Comparison of ENCODE assay signal across 9 mouse cellular contexts in genomic region chr1:165583529-165584184, GRCm38 (mm10). TPM values are rescaled to one million over a fixed set of nuclear protein-coding genes. Genes with fewer than 3 reads are reported as not detected.
DNase-seq lines count a peak whose midpoint lies in the region; ATAC-seq and TF ChIP-seq lines count a peak whose summit lies in the region.
"Had no signal": no experiment of that assay in that cellular context is flagged by ENCODE, and none has a peak within 500 bp of the region (broad histone marks: within the 10 kb centered on the region; RNA-seq: fewer than 3 reads in every experiment).

No protein-coding gene starts in this region.

- H3K4me2 ChIP-seq in forebrain, embryonic 14.5 days (ENCODE audit: low read length) = no peak overlapping the region
- no peak overlapping the region for H3K4me2 ChIP-seq in liver, embryonic 16.5 days (ENCODE audit: low read depth, low read length)
- no peak overlapping the region for H3K4me2 ChIP-seq in neural tube, embryonic 14.5 days (ENCODE audit: low read depth, low read length)
- H3K4me2 ChIP-seq: heart, embryonic 13.5 days had no signal

- H3K9me3 ChIP-seq in ES-Bruce4 (replicated peaks; ENCODE audit: control insufficient read depth, insufficient read depth, low read length, poor library complexity, severe bottlenecking) = no peaks in the 10 kb centered on the region
- no peaks in the 10 kb centered on the region for H3K9me3 ChIP-seq in forebrain, embryonic 14.5 days (replicated peaks; ENCODE audit: control insufficient read depth, low read length)
- H3K9me3 ChIP-seq in liver, embryonic 16.5 days (replicated peaks; ENCODE audit: control insufficient read depth, low read length) = 0 out of 2 replicates have a peak, but pooled peaks cover 2% of the 10 kb centered on the region
- H3K9me3 ChIP-seq in neural tube, embryonic 14.5 days (ENCODE audit: control insufficient read depth, low read length) = no peaks in the 10 kb centered on the region

- no peaks in the 10 kb centered on the region for H3K27me3 ChIP-seq in ES-Bruce4 (ENCODE audit: control insufficient read depth, insufficient read depth, low read length, poor library complexity, severe bottlenecking)
- no peaks in the 10 kb centered on the region for H3K27me3 ChIP-seq in forebrain, embryonic 14.5 days (replicated peaks; ENCODE audit: control insufficient read depth, insufficient read depth, low read length)
- H3K27me3 ChIP-seq in liver, embryonic 16.5 days (ENCODE audit: control insufficient read depth, insufficient read depth, low read depth, low read length) = no peaks in the 10 kb centered on the region
- H3K27me3 ChIP-seq in neural tube, embryonic 14.5 days (ENCODE audit: control insufficient read depth, insufficient read depth, low read length) = no peaks in the 10 kb centered on the region
- H3K27me3 ChIP-seq: heart, embryonic 13.5 days had no signal

- WGBS in forebrain, embryonic 14.5 days = 32% methylated on average over 12 of the region's 12 CpGs
- WGBS in large intestine, adult 2 months = 32% methylated on average over 12 of the region's 12 CpGs
- WGBS in liver, embryonic 16.5 days (ENCODE audit: insufficient replicate concordance) = 22% methylated on average over 12 of the region's 12 CpGs
- 33% methylated on average over 12 of the region's 12 CpGs for WGBS in neural tube, embryonic 14.5 days

- ATAC-seq in cerebellum, adult (ENCODE audit: insufficient number of reproducible peaks, low FRiP score, low TSS enrichment) = peak; percentile 94
- ATAC-seq in forebrain, embryonic 14.5 days = peak; percentile 81
- peak; percentile 53; the same call in 1 of the 2 replicates for ATAC-seq in liver, embryonic 16.5 days (ENCODE audit: low read depth)
- peak; percentile 83; the same call in 1 of the 2 replicates for ATAC-seq in neural tube, embryonic 14.5 days (ENCODE audit: low read depth)

- no peaks in the 10 kb centered on the region for H3K36me3 ChIP-seq in ES-Bruce4 (ENCODE audit: control insufficient read depth, insufficient read depth, low read length, poor library complexity, severe bottlenecking)
- no peaks in the 10 kb centered on the region for H3K36me3 ChIP-seq in forebrain, embryonic 14.5 days (ENCODE audit: control insufficient read depth, insufficient read depth, low read length)
- no peaks in the 10 kb centered on the region for H3K36me3 ChIP-seq in liver, embryonic 16.5 days (ENCODE audit: control insufficient read depth, insufficient read depth)
- no peaks in the 10 kb centered on the region for H3K36me3 ChIP-seq in neural tube, embryonic 14.5 days (ENCODE audit: control insufficient read depth, insufficient read depth, low read length)
- H3K36me3 ChIP-seq: heart, embryonic 13.5 days had no signal

- peaks cover 6% of the 10 kb centered on the region for H3K4me1 ChIP-seq in ES-Bruce4 (ENCODE audit: control insufficient read depth, insufficient read depth, low read length)
- H3K4me1 ChIP-seq in forebrain, embryonic 14.5 days (ENCODE audit: control insufficient read depth, insufficient read depth, low read length) = no peaks in the 10 kb centered on the region
- no peaks in the 10 kb centered on the region for H3K4me1 ChIP-seq in liver, embryonic 16.5 days (ENCODE audit: control insufficient read depth, low read depth, low read length)
- H3K4me1 ChIP-seq in neural tube, embryonic 14.5 days (ENCODE audit: control insufficient read depth, insufficient read depth, low read length) = no peaks in the 10 kb centered on the region

- peak; percentile 91 for DNase-seq in forebrain, embryonic 14.5 days (ENCODE audit: low spot score)
- DNase-seq in heart, postnatal 25 days (ENCODE audit: low spot score) = peak; percentile 72
- peak; percentile 66 for DNase-seq in large intestine, adult 2 months (ENCODE audit: low read depth, low spot score)
- peak; percentile 60 for DNase-seq in telencephalon, adult 2 months (ENCODE audit: low read depth, low spot score)

- intact Hi-C loops in heart, postnatal 25 days (cut with DNase I) = loop anchor here (1.0 to 10.0 kb wide), 8 partner anchors 51 to 571 kb away; partner anchors contain the start of gene Mpzl1

- H3K4me3 ChIP-seq in ES-Bruce4 (ENCODE audit: low read depth, low read length) = no peak overlapping the region
- H3K4me3 ChIP-seq in forebrain, embryonic 14.5 days (ENCODE audit: low read depth, low read length) = no peak overlapping the region
- no peak overlapping the region for H3K4me3 ChIP-seq in liver, embryonic 16.5 days (ENCODE audit: low read depth, low read length)
- no peak overlapping the region for H3K4me3 ChIP-seq in neural tube, embryonic 14.5 days (ENCODE audit: low read depth, low read length)
- H3K4me3 ChIP-seq: heart, embryonic 13.5 days had no signal

- no peak overlapping the region for H3K27ac ChIP-seq in ES-Bruce4 (ENCODE audit: insufficient read depth, low read length)
- H3K27ac ChIP-seq in forebrain, embryonic 14.5 days (ENCODE audit: low read depth, low read length) = no peak overlapping the region
- H3K27ac ChIP-seq in liver, embryonic 16.5 days (ENCODE audit: low read length) = no peak overlapping the region
- H3K27ac ChIP-seq in neural tube, embryonic 14.5 days (ENCODE audit: low read depth, low read length) = no peak overlapping the region
- H3K27ac ChIP-seq: heart, embryonic 13.5 days had no signal

- TF ChIP-seq CTCF in ES-Bruce4 (IDR thresholded peaks at IDR 0.05; ENCODE audit: low read depth, low read length) = peak; percentile 97

- TF ChIP-seq EP300 in ES-Bruce4 (IDR thresholded peaks at IDR 0.05; ENCODE audit: insufficient read depth, low read depth, low read length) = no peak

- H3K9ac ChIP-seq in ES-Bruce4 (ENCODE audit: low read depth, poor library complexity, severe bottlenecking) = no peak overlapping the region
- no peak overlapping the region for H3K9ac ChIP-seq in forebrain, embryonic 14.5 days (ENCODE audit: low read length)
- H3K9ac ChIP-seq in liver, embryonic 16.5 days (ENCODE audit: low read depth, low read length) = no peak overlapping the region
- no peak overlapping the region for H3K9ac ChIP-seq in neural tube, embryonic 14.5 days (replicated peaks; ENCODE audit: low read depth, low read length)
- H3K9ac ChIP-seq: heart, embryonic 13.5 days had no signal

- no peak for TF ChIP-seq POLR2A in ES-Bruce4 (IDR thresholded peaks at IDR 0.05; ENCODE audit: insufficient read depth, low read length)

RNA-seq across cellular contexts. Expression of gene Mpzl1, which starts 50.7 kb away (rescaled TPM):
- polyA plus RNA-seq in ES-Bruce4 (2011; ENCODE audit: insufficient read depth, insufficient read length, low read depth, missing spikeins) = 119 and 122 TPM in 2 replicates
- polyA plus RNA-seq in forebrain, embryonic 14.5 days (2014; fragmentation: Nextera tagmentation; extraction: Ambion mirVana) = 159 and 160 TPM in 2 replicates
- 10 to 100 TPM; 20.8 to 20.9 TPM for total RNA-seq in heart, postnatal 25 days (2021)
- polyA plus RNA-seq in large intestine, adult 2 months (2012; rRNA removed) = 37.6 and 38.4 TPM in 2 replicates
- polyA plus RNA-seq in liver, embryonic 16.5 days (2015; fragmentation: Nextera tagmentation; extraction: Ambion mirVana) = 21.9 and 23.9 TPM in 2 replicates
- 155 and 182 TPM in 2 replicates for polyA plus RNA-seq in neural tube, embryonic 14.5 days (2014; fragmentation: Nextera tagmentation; extraction: Ambion mirVana)
